Mouse (Mus musculus): ENCODE measurements around the gene Gm10181.

DNA sequence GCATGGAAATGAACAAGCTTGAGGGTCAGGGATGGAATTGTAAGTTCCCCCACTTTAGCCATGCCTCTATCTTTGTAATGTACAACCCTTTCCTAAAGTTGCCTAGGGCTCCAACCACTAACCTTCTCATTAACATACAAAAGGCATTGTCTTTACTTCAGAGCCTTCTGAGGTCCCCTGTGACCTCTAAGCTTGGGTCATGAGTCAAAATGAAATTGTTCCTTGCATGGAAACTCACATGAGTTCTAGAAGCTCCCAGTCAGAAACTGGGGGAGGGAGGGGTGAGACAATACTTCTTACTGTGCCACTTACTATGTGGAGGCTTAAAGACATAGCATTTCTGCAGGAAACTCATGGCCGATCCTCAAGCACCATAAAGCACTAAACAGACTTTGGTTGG lies 16.6 kb upstream of the Gm10181 start:
- TF ChIP-seq CTCF (IDR thresholded peaks at IDR 0.05; ENCODE audit: borderline replicate concordance, extremely low read depth, insufficient read depth, insufficient read length) (no peak), POLR2A (IDR thresholded peaks at IDR 0.05; ENCODE audit: borderline replicate concordance, extremely low read depth, insufficient read depth, insufficient read length, poor library complexity, severe bottlenecking) (no peak)

Data from brain, embryonic 14.5 days (tissue).